In genomic region chr6:96165403-96165802, GRCm38 (mm10) we compare ENCODE assay signal across 16 mouse cellular contexts. TPM values are rescaled to one million over a fixed set of nuclear protein-coding genes. Genes with fewer than 3 reads are reported as not detected.
DNase-seq lines count a peak whose midpoint lies in the region; ATAC-seq and TF ChIP-seq lines count a peak whose summit lies in the region.
"Had no signal": no experiment of that assay in that cellular context is flagged by ENCODE, and none has a peak within 500 bp of the region (broad histone marks: within the 10 kb centered on the region; RNA-seq: fewer than 3 reads in every experiment).

No protein-coding gene starts in this region.

- no peaks in the 10 kb centered on the region for H3K4me1 ChIP-seq in limb, embryonic 14.5 days (ENCODE audit: control insufficient read depth, insufficient read depth, low read length)
- no peaks in the 10 kb centered on the region for H3K4me1 ChIP-seq in limb, embryonic 10.5 days
- H3K4me1 ChIP-seq: kidney, embryonic 15.5 days had no signal

- intact Hi-C loops in heart, postnatal 25 days (cut with DNase I): no loop called here

- no peak overlapping the region for H3K9ac ChIP-seq in limb, embryonic 14.5 days (ENCODE audit: low read depth, low read length, severe bottlenecking)
- H3K9ac ChIP-seq: kidney, embryonic 15.5 days had no signal

- no peak for TF ChIP-seq POLR2A in limb, embryonic 14.5 days (IDR thresholded peaks at IDR 0.05; ENCODE audit: borderline replicate concordance, extremely low read depth, insufficient read depth, insufficient read length)

- H3K9me3 ChIP-seq in limb, embryonic 14.5 days (ENCODE audit: control insufficient read depth, low read length): no peaks in the 10 kb centered on the region
- H3K9me3 ChIP-seq in limb, embryonic 10.5 days (replicated peaks): no peaks in the 10 kb centered on the region
- H3K9me3 ChIP-seq: kidney, embryonic 15.5 days had no signal

- ATAC-seq in limb, embryonic 14.5 days (ENCODE audit: low FRiP score, low read depth): 0 out of 2 replicates have a peak, but pooled peaks have one; percentile 37
- ATAC-seq: Patski had no signal

- 87% methylated on average over 13 of the region's 13 CpGs for WGBS in limb, embryonic 14.5 days
- WGBS in limb, embryonic 10.5 days: 92% methylated on average over 13 of the region's 13 CpGs

- no peak overlapping the region for H3K4me3 ChIP-seq in limb, embryonic 14.5 days (replicated peaks; ENCODE audit: low read length)
- no peak overlapping the region for H3K4me3 ChIP-seq in limb, embryonic 10.5 days
- H3K4me3 ChIP-seq: kidney, embryonic 15.5 days had no signal

- H3K4me2 ChIP-seq in limb, embryonic 14.5 days (replicated peaks; ENCODE audit: low read depth, low read length, severe bottlenecking): no peak overlapping the region
- H3K4me2 ChIP-seq: kidney, embryonic 15.5 days had no signal

- H3K36me3 ChIP-seq in limb, embryonic 14.5 days (ENCODE audit: control insufficient read depth, insufficient read depth, low read length): no peaks in the 10 kb centered on the region
- H3K36me3 ChIP-seq in limb, embryonic 10.5 days: no peaks in the 10 kb centered on the region
- H3K36me3 ChIP-seq: kidney, embryonic 15.5 days had no signal

- H3K27me3 ChIP-seq in limb, embryonic 14.5 days (ENCODE audit: control insufficient read depth, insufficient read depth, low read length): no peaks in the 10 kb centered on the region
- H3K27me3 ChIP-seq in limb, embryonic 10.5 days (ENCODE audit: low read depth, poor library complexity, severe bottlenecking): no peaks in the 10 kb centered on the region
- H3K27me3 ChIP-seq: CH12.LX; kidney, embryonic 15.5 days; Patski had no signal

- no peak overlapping the region for H3K27ac ChIP-seq in limb, embryonic 14.5 days (replicated peaks; ENCODE audit: low read depth, low read length)
- no peak overlapping the region for H3K27ac ChIP-seq in limb, embryonic 10.5 days
- H3K27ac ChIP-seq: kidney, embryonic 15.5 days; macrophage had no signal

- peak; percentile 89 for DNase-seq in heart, adult 11 months
- DNase-seq in heart, postnatal 25 days (ENCODE audit: low spot score): no peak
- no peak for DNase-seq in limb, embryonic 14.5 days (ENCODE audit: low spot score)
- no peak for DNase-seq in limb, embryonic 10.5 days (ENCODE audit: low spot score)
- DNase-seq in R1 (ENCODE audit: low read depth, low spot score): peak; percentile 20
- peak; percentile 24 for DNase-seq in gastrocnemius, postnatal 10 days
- no peak for DNase-seq in retina, postnatal 1 day
- DNase-seq: liver; midbrain, embryonic 14.5 days; thymus, postnatal 36 days had no signal

RNA-seq across cellular contexts. Expression of gene 1700123L14Rik, which starts 0.6 kb away (rescaled TPM):
- total RNA-seq in heart, postnatal 25 days (2021): not detected
- polyA plus RNA-seq in limb, embryonic 14.5 days (2012; rRNA removed): not detected in 2 replicates
- polyA plus RNA-seq in limb, embryonic 14.5 days (2014; fragmentation: Nextera tagmentation; extraction: Ambion mirVana): 0.15 TPM in 1 of 2 replicates, not detected in the other
- not detected in 2 replicates for polyA plus RNA-seq in limb, embryonic 10.5 days (2016; fragmentation: Nextera tagmentation; extraction: Ambion mirVana)
- not detected for total RNA-seq in gastrocnemius, postnatal 10 days (2021)
- total RNA-seq: CH12.LX had no signal
- polyA plus RNA-seq: heart, postnatal 0 days; kidney, embryonic 15.5 days; macrophage; neural tube, embryonic 11.5 days; Patski had no signal

RNA-seq across cellular contexts. Expression of gene Fam19a1, which starts 52.4 kb away (rescaled TPM):
- total RNA-seq in heart, postnatal 25 days (2021): under 1 TPM in 1 of 2 experiments, not detected in 1; 0.08 TPM
- polyA plus RNA-seq in limb, embryonic 14.5 days (2012; rRNA removed): 0.89 and 1.0 TPM in 2 replicates
- polyA plus RNA-seq in limb, embryonic 14.5 days (2014; fragmentation: Nextera tagmentation; extraction: Ambion mirVana): 3.4 and 6.0 TPM in 2 replicates
- 1.7 and 2.6 TPM in 2 replicates for polyA plus RNA-seq in limb, embryonic 10.5 days (2016; fragmentation: Nextera tagmentation; extraction: Ambion mirVana)
- under 1 TPM; 0.09 to 0.11 TPM for total RNA-seq in gastrocnemius, postnatal 10 days (2021)
- polyA plus RNA-seq: macrophage, Patski had no signal

Comparison
In these comparisons a context has a peak if more than half of its experiments do, and no peak if none do; other contexts are left out.
1. DNase-seq: peak in heart, adult 11 months (single experiment), R1 (single experiment) and gastrocnemius, postnatal 10 days (single experiment); none in heart, postnatal 25 days (single experiment), limb, embryonic 14.5 days (single experiment), limb, embryonic 10.5 days (single experiment) and retina, postnatal 1 day (single experiment).